Mouse (Mus musculus): ENCODE measurements around the gene Emx1.

The Emx1 gene

GRCm38 (mm10) chr6:85189361-85189760, 2.1 kb downstream of the Emx1 start:
- no peak for DNase-seq (ENCODE audit: low spot score in 2 of 2)

DNA sequence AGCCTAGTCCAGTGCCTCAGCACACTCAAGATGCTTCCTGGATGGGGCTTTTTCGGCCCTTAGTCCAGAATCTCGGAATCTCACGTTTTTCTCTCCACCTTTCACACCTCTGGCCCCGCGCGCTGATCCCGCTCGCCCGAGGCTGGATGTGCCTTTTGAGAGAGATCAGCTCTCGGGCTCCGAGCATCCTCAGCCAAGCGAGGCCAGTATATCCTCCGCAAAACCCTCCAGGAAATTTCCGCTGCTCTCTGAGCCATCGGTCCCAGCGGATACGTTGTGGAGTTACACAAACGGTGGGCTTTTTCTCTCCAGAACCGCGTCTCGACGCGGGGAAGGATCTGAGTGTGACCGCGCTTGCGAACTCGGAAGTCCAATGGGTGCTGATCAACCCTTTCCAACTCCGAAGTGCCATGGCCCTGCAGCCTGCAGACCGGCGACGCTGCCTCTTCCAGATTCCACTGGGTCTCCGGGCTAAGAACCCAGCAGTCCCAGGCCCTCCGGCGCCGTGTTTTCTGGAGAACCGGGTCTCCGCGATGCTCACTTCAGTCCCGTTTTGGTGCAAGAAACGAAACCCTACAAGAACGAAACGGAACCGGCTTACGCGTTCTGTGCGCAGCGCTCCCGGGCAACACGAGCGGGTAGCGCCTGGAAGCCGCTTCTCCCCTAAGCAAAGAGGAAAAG, 2.8 kb downstream of the Emx1 start:
- no peak for DNase-seq (ENCODE audit: low spot score in 2 of 2)

DNA sequence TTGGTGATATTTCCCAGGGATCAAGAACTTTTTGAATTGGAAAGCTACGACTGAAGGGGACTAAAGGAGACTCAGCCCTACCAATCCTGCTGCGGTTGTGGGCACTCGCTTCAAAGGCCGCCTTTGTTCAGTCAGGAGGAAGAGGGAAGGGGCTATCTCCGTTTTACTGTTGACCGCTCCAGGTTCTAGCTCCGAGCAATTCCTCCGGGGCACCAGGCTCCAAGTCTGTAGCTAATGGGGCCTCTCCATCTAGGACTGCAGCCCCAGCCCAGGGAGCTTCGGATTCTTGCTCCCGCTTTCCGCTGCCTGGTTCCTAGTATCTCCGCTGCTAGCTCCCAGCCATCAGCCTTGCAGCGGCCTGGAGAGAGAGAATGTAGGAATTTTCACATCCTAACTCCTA, 3.4 kb downstream of the Emx1 start:
- DNase-seq (ENCODE audit: low spot score in 2 of 2): no peak

- DNase-seq (ENCODE audit: low spot score in 2 of 2): no peak
Observed at GRCm38 (mm10) chr6:85191751-85192440, 4.7 kb downstream of the Emx1 start.

GRCm38 (mm10) chr6:85193381-85194318, 6.4 kb downstream of the Emx1 start:
- DNase-seq (ENCODE audit: low spot score in 2 of 2): no peak

DNA sequence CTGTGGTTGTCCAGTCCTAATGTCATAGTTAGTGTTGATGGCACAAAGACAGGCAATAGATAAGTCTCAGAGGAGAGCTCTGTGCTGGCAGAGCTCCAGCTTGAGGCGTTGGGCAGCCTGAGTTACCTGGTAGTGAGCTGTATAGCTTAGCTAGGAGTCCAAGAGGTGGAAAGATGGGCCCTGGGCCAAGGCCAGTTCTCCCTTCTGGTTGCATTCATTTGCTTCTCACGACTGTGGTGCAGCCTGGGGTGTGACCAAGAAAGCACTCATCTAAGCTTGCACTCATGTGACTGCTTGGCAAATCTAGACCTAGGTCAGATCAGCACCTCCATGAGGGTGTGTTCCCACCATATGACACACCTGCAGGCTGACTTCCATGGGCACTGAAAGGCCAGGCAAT, 10.7 kb downstream of the Emx1 start:
- no peak for DNase-seq (ENCODE audit: low spot score in 2 of 2)

DNA sequence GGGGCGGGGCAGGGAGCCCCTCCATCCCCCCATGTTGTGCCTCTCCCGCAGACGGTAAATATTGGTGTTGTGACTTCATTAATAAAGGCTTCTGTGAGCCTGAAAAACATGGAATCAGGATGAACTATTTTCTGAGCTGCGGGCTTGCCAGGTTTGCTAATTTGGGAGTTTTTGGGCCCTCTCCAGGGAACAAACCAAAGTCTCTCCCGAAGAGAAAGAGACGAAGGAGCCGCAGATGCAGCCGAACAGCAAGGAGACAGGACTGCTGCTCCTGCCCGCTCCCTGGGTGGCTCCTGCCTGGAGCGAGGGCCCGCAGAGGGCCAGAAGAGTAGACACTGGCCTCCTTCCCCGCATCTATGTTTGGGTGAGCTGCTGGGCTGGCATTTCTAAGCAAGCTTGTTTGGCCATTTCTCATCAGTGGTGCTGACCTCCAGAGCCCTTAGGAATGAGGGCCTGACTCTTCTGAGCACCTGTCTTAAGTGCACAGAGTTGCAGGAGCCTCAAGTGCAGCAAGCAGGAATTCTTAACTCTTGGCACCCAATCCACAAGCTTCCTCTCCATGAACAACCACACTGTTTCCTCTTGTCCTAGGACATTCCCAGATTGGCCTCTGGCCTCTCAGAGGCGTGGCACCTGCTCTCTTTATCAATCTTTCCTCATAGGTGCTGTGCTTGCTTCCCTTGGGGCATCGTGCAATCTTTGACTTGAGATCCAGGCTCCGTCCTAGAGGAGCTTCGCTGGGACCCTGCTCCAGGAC, 19.1 kb downstream of the Emx1 start:
- DNase-seq (ENCODE audit: low spot score in 2 of 2): no peak

DNA sequence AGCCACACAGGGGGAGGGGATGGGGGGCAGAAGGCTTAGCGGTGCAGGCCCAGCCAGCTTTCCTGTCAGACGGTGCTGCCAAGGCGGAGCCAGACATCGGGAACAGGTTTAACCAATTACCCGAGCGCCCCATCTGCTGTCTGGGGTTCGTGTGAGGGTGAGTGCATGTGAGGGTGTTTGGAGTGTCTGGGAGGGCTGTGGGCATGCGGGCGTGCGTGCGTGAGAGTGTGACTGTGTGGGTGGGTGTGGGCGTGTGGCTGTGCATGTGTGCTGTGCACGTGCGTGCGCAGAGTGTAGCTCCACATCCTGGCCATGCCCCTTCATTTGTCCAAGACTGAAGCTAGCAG, 19.7 kb downstream of the Emx1 start:
- DNase-seq (ENCODE audit: low spot score in 2 of 2): no peak

DNA sequence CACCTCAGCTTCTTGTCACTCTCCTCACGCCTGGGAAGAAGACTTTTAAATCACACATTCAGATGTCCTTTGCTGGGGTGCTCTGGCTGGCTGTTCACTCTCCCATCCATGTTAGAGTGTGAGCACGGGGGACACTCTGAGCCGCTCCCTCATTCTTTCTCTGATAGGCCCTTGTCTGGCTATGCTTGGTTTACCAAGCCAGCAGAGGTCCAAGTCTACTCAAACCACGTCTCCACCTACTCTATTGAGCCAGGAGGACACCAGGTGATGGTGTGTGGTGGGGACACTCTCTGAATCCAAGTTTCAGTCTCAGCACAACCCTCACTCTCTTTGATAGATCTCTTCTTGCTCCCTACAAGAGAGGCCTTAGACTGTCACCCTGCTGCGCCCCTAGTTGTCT, 20.1 kb downstream of the Emx1 start:
- no peak for DNase-seq (ENCODE audit: low spot score in 2 of 2)

DNA sequence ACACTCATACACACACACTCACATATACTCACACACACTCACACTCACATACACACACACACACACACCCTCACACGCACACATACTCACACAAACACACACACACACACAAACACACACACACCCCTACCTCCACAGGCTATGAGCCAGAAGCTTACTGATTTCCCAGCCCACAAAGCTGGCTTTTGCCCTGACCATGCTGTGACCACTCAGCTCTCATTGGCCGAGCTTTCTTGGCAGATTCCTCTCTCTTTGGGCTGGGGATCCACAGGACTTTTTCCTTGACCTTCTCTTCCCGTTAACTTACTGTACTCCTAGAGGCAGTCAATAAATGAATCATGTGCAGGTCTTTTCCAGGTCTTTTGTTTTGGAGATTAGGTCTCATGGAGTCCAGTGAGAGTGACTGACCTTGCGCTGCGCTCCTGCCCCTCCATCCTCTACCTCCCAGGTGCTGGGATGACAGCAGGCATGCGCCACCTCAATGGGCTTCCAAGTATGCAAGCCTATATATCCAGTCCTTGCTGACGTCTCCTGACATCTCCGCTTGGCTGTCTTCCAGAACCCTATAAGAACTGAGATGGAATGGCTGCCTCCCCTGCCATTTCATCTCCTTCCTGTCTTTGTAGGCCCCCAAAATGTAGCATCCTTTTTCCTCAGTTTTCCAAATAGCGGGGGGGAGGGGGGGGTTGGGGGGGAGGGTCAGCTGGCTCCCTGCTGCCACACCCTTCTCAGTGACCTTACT, 22.2 kb downstream of the Emx1 start:
- no peak for DNase-seq (ENCODE audit: low spot score in 2 of 2)

GRCm38 (mm10) chr6:85210686-85211085, 23.4 kb downstream of the Emx1 start:
- no peak for DNase-seq (ENCODE audit: low spot score in 2 of 2)

DNA sequence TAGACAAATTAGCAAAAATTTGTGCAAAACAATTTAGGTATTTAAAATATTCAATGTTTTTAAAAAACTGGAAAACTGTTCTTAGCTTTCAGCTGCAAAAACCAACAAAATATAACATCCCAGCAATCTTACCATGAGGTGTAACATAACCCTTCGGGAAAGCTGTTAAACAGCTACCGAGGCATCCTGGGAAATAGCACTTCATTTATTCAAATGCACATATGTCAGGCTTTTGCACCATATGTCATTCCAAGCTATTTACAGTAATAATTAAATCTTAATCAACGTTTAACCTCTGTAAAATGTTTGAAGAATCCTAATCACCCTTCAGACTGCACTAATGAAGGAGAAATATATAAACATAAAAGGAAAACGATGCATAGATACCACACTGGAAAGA, 31.0 kb downstream of the Emx1 start:
- DNase-seq (ENCODE audit: low spot score in 2 of 2): no peak

- no peak for DNase-seq (ENCODE audit: low spot score in 2 of 2)
Observed at GRCm38 (mm10) chr6:85218684-85219445, 31.6 kb downstream of the Emx1 start.

DNA sequence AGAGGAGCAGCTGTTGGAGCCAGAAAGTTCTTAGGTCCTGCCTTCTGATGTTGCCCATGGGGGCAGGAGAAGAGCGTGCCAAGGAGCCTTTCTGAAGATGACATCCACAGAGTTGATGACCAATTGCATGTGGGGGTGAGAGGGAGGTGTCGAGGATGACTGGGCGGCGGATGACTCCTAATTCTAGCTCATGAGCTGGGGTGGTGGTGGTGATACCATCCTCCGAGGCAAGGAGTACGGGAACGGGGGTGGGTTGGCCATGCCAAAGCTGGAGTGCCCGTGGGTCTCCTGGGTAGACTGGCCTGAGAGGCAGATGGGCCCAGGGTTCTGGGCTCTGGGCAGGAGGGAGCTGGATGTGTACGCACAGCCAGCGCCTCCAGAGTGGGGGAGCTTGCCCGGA, 32.5 kb downstream of the Emx1 start:
- no peak for DNase-seq (ENCODE audit: low spot score in 2 of 2)

DNA sequence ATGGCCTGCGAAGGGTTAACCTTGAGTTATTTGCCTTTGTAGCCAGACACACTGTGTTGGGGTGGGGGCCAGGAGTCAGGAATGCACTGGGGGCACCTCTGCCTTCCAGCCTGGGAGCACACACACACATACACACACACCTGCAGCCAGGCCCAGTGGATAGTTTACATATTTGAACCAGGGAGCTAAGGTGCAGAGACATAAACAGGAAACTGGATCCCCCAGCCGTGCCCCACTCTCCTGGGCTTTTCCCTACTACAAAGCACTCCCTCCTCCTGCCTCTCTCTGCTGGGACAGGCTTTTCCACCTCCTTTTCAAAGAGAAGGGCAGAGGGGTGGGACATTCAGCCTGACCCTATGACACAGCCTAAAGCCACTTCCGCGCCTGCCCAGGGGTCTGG, 33.7 kb downstream of the Emx1 start:
- DNase-seq (ENCODE audit: low spot score in 2 of 2): no peak

DNA sequence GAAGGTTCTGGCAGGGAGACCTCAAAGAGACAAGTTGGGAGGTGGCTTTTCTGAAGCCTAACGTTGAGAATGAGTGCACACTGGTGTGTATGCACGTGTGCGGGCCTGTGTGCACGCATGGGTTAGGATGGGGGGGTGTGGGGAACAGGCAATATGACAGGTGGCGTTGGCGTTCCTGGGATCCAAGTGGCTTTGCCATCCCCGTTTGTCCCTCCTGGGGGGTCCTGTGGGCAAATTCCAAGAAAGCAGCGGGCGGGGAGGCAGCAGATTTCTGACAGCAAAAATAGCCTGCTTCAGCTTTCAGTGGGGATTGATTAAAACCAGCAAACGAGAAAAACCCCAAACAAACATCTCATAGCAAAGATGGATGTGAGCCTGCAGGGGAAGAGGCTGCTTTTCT, 35.3 kb downstream of the Emx1 start:
- no peak for DNase-seq (ENCODE audit: low spot score in 2 of 2)

GRCm38 (mm10) chr6:85223498-85224150, 36.4 kb downstream of the Emx1 start:
- DNase-seq (ENCODE audit: low spot score in 2 of 2): no peak

DNA sequence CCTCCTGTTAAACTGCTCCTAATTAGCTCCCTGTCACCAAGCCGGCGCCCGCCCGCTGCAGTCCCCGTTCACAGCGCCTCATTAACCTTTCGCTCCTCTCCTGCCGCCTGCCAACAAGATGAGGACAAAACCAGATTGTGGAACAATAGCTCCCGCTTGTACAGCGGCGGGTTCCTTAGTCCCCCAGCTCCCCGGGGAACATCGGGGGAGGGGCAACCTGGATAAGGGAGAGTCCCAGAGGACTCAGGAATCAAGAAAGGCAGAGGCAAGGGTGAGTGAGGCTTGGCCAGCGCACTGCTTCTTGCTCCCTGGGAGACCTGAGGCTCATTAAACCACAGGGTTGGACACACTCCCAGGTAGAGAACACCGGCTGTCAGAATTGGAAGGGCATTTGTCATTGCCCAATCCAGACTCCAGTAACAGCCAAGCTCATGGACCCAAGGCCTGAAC, 37.2 kb downstream of the Emx1 start:
- DNase-seq (ENCODE audit: low spot score in 2 of 2): no peak

GRCm38 (mm10) chr6:85226570-85226969, 39.3 kb downstream of the Emx1 start:
- no peak for DNase-seq (ENCODE audit: low spot score in 2 of 2)

DNA sequence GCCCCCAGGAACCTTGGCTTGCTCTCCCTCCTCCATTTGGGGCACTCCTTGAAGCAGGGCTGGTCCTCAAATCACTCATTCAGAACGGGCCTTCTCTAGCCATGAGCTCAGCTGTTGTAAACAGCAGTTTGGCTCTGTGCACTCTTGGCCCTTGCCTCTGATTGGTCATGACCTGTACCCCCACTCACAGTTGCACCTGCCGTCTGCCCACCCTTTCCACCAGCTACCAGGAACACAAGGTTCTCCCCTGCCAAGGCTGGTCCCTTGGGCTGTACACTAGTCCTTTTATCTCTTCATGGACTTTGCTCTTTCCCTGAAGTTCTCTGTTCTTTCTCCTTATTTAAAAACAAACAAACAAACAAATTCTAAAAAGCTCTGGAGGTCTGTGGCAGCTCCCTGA, 40.3 kb downstream of the Emx1 start:
- no peak for DNase-seq (ENCODE audit: low spot score in 2 of 2)
